ENCODE assay signal across 19 mouse cellular contexts in the genomic region with DNA sequence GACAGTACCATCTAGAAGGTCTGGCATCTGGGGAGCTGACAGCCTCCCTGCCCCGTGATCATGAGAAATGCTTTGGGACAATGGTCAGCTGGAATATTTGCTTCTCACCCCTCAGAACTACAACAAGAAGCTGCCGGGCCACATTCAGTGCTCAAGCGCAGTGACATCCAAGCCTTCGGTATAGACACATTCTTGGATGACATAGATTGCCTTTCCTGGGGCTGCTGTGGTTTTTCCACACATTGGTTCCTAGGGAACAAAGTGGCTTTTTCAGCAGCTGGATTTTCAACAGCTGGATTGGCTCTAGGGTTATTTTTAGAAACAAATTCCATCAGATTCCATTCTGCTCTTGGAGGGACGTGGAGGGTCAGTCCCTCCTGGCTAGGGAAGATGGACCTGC. TPM values are rescaled to one million over a fixed set of nuclear protein-coding genes. Genes with fewer than 3 reads are reported as not detected.
DNase-seq lines count a peak whose midpoint lies in the region; ATAC-seq and TF ChIP-seq lines count a peak whose summit lies in the region.
"Had no signal": no experiment of that assay in that cellular context is flagged by ENCODE, and none has a peak within 500 bp of the region (broad histone marks: within the 10 kb centered on the region; RNA-seq: fewer than 3 reads in every experiment).

No protein-coding gene starts in this region.

- H3K4me2 ChIP-seq in heart, embryonic 13.5 days = no peak overlapping the region
- H3K4me2 ChIP-seq in lung, embryonic 14.5 days = no peak overlapping the region
- no peak overlapping the region for H3K4me2 ChIP-seq in intestine, embryonic 15.5 days (replicated peaks)
- H3K4me2 ChIP-seq: hindbrain, embryonic 14.5 days; liver, embryonic 15.5 days had no signal

- H3K36me3 ChIP-seq in heart, embryonic 13.5 days = peaks cover 3% of the 10 kb centered on the region; the same call in 1 of the 2 replicates
- H3K36me3 ChIP-seq in lung, embryonic 14.5 days (ENCODE audit: insufficient read depth) = no peaks in the 10 kb centered on the region
- no peaks in the 10 kb centered on the region for H3K36me3 ChIP-seq in embryonic facial prominence, embryonic 10.5 days (replicated peaks)
- H3K36me3 ChIP-seq in intestine, embryonic 15.5 days = no peaks in the 10 kb centered on the region

- no peak overlapping the region for H3K4me3 ChIP-seq in heart, embryonic 13.5 days
- H3K4me3 ChIP-seq in lung, embryonic 14.5 days (ENCODE audit: low read depth, low read length) = no peak overlapping the region
- H3K4me3 ChIP-seq in embryonic facial prominence, embryonic 10.5 days = no peak overlapping the region
- no peak overlapping the region for H3K4me3 ChIP-seq in intestine, embryonic 15.5 days (replicated peaks)
- H3K4me3 ChIP-seq: left cerebral cortex, adult 2 months; liver, embryonic 15.5 days; myocyte had no signal

- DNase-seq in heart, adult 9 months (ENCODE audit: low spot score in 2 of 2) = no peak
- DNase-seq in lung, embryonic 14.5 days = peak; percentile 77
- no peak for DNase-seq in lung, postnatal 25 days (ENCODE audit: low spot score)
- no peak for DNase-seq in embryonic facial prominence, embryonic 10.5 days (ENCODE audit: low spot score)
- DNase-seq in adrenal gland, adult (ENCODE audit: inconsistent age in 2 of 2, low spot score in 1 of 2) = no peak
- DNase-seq: adrenal gland, postnatal 25 days; cerebellum, adult 11 months; cerebellum, postnatal 10 days; heart, postnatal 14 days; kidney, adult 2 months; kidney, postnatal 25 days; midbrain, embryonic 14.5 days; thymus, adult 2 months had no signal

- no peak overlapping the region for H3K9ac ChIP-seq in heart, embryonic 13.5 days
- no peak overlapping the region for H3K9ac ChIP-seq in lung, embryonic 14.5 days
- no peak overlapping the region for H3K9ac ChIP-seq in intestine, embryonic 15.5 days
- H3K9ac ChIP-seq: hindbrain, embryonic 14.5 days; liver, embryonic 15.5 days had no signal

- peaks cover 69% of the 10 kb centered on the region for H3K4me1 ChIP-seq in heart, embryonic 13.5 days
- peaks cover 10% of the 10 kb centered on the region; the same call in 1 of the 2 replicates for H3K4me1 ChIP-seq in lung, embryonic 14.5 days (ENCODE audit: insufficient read depth)
- peaks cover 48% of the 10 kb centered on the region for H3K4me1 ChIP-seq in embryonic facial prominence, embryonic 10.5 days
- H3K4me1 ChIP-seq in intestine, embryonic 15.5 days (replicated peaks) = peaks cover 23% of the 10 kb centered on the region

- 36% methylated on average over 5 of the region's 5 CpGs for WGBS in heart, embryonic 13.5 days
- WGBS in lung, embryonic 14.5 days = 29% methylated on average over 5 of the region's 5 CpGs
- WGBS in embryonic facial prominence, embryonic 10.5 days = 79% methylated on average over 5 of the region's 5 CpGs
- 48% methylated on average over 5 of the region's 5 CpGs for WGBS in intestine, embryonic 15.5 days

- H3K27me3 ChIP-seq in heart, embryonic 13.5 days (replicated peaks) = no peaks in the 10 kb centered on the region
- H3K27me3 ChIP-seq in lung, embryonic 14.5 days (ENCODE audit: insufficient read depth, low read length) = no peaks in the 10 kb centered on the region
- H3K27me3 ChIP-seq in embryonic facial prominence, embryonic 10.5 days (replicated peaks; ENCODE audit: low read depth, poor library complexity, severe bottlenecking) = no peaks in the 10 kb centered on the region
- no peaks in the 10 kb centered on the region for H3K27me3 ChIP-seq in intestine, embryonic 15.5 days (replicated peaks)
- H3K27me3 ChIP-seq: liver, embryonic 15.5 days had no signal

- no peaks in the 10 kb centered on the region for H3K9me3 ChIP-seq in heart, embryonic 13.5 days
- H3K9me3 ChIP-seq in lung, embryonic 14.5 days (ENCODE audit: low read depth, low read length) = no peaks in the 10 kb centered on the region
- H3K9me3 ChIP-seq in embryonic facial prominence, embryonic 10.5 days = no peaks in the 10 kb centered on the region
- no peaks in the 10 kb centered on the region for H3K9me3 ChIP-seq in intestine, embryonic 15.5 days
- H3K9me3 ChIP-seq: liver, embryonic 15.5 days had no signal

- TF ChIP-seq CTCF in lung, embryonic 14.5 days (IDR thresholded peaks at IDR 0.05; ENCODE audit: low read depth) = no peak

- H3K27ac ChIP-seq in heart, embryonic 13.5 days (replicated peaks) = peak overlapping the region; percentile 29
- H3K27ac ChIP-seq in lung, embryonic 14.5 days (ENCODE audit: low read depth) = peak overlapping the region; percentile 18; the same call in 1 of the 2 replicates
- peak overlapping the region; percentile 36; the same call in 1 of the 2 replicates for H3K27ac ChIP-seq in embryonic facial prominence, embryonic 10.5 days (replicated peaks)
- peak overlapping the region; percentile 58; the same call in 1 of the 2 replicates for H3K27ac ChIP-seq in intestine, embryonic 15.5 days
- H3K27ac ChIP-seq: hindbrain, embryonic 14.5 days; left cerebral cortex, adult 2 months; liver, embryonic 15.5 days had no signal

- no peak for ATAC-seq in heart, embryonic 13.5 days (ENCODE audit: extremely low read depth, insufficient number of reproducible peaks, low FRiP score, low TSS enrichment)
- peak; percentile 42; the same call in 1 of the 2 replicates for ATAC-seq in lung, embryonic 14.5 days (ENCODE audit: insufficient read depth)
- ATAC-seq in intestine, embryonic 15.5 days = no peak

RNA-seq across cellular contexts. Expression of gene Atp2b4, which starts 39.6 kb away (rescaled TPM):
- polyA plus RNA-seq in heart, embryonic 13.5 days (2015; fragmentation: Nextera tagmentation; extraction: Ambion mirVana) = 13.9 and 16.8 TPM in 2 replicates
- polyA plus RNA-seq in lung, embryonic 14.5 days (2014; fragmentation: Nextera tagmentation; extraction: Ambion mirVana) = 11.2 and 12.7 TPM in 2 replicates
- 4.7 and 5.2 TPM in 2 replicates for polyA plus RNA-seq in embryonic facial prominence, embryonic 10.5 days (2016; fragmentation: Nextera tagmentation; extraction: Ambion mirVana)
- polyA plus RNA-seq in intestine, embryonic 15.5 days (2015; fragmentation: Nextera tagmentation; extraction: Ambion mirVana) = 18.2 and 19.9 TPM in 2 replicates
